Mouse (Mus musculus) MEL (cell line): ENCODE measurements around the gene Def8. TPM values are rescaled to one million over a fixed set of nuclear protein-coding genes. Genes with fewer than 3 reads are reported as not detected.

Source experiments
- DNase-seq: peaks from one replicate; pipeline ENCODE4 v3.0.0; 2011; ENCODE audit warnings: low read depth, low spot score
- H3K27ac ChIP-seq: 2 replicates; pipeline ENCODE4 v1.5.1; 2012; ENCODE audit warnings: low read depth, mild to moderate bottlenecking, control low read depth, low read length, moderate library complexity; ENCODE audit not compliant: control insufficient read depth
- H3K27me3 ChIP-seq, 2 experiments: fragments of 150-350 bp in 1 of 2; sonication (generic) in 1 of 2; 2 replicates each; pipeline ENCODE4 v1.6.1; 2012; ENCODE audit warnings: low read length in 2 of 2, mild to moderate bottlenecking in 2 of 2, improper control_type of control experiment in 1 of 2, moderate library complexity in 1 of 2; ENCODE audit not compliant: insufficient read depth in 2 of 2, control insufficient read depth in 1 of 2
- H3K36me3 ChIP-seq, 2 experiments: 2 replicates each; pipeline ENCODE4 v1.6.1; 2012 to 2014; ENCODE audit warnings: low read length in 2 of 2, improper control_type of control experiment in 1 of 2, inconsistent platforms in 1 of 2, mild to moderate bottlenecking in 1 of 2; ENCODE audit not compliant: insufficient read depth in 2 of 2, control insufficient read depth in 1 of 2
- H3K4me1 ChIP-seq, 2 experiments: fragments of 150-350 bp in 1 of 2; sonication (generic) in 1 of 2; 2 replicates each; pipeline ENCODE4 v1.6.1; 2012; ENCODE audit warnings: low read length in 2 of 2, improper control_type of control experiment in 1 of 2, mild to moderate bottlenecking in 1 of 2; ENCODE audit not compliant: insufficient read depth in 2 of 2, control insufficient read depth in 1 of 2
- H3K4me3 ChIP-seq, 2 experiments: fragments of 150-350 bp in 1 of 2; sonication (generic) in 1 of 2; 2 replicates each; pipeline ENCODE4 v1.5.1; 2012; ENCODE audit warnings: low read depth in 2 of 2, low read length in 2 of 2, mild to moderate bottlenecking in 2 of 2, moderate library complexity in 2 of 2, control low read depth in 1 of 2, improper control_type of control experiment in 1 of 2; ENCODE audit not compliant: control insufficient read depth in 1 of 2, insufficient read depth in 1 of 2
- H3K79me2 ChIP-seq: 2 replicates; pipeline ENCODE4 v1.6.1; 2012; ENCODE audit warnings: mild to moderate bottlenecking, low read length, moderate library complexity; ENCODE audit not compliant: control insufficient read depth, poor library complexity, insufficient read depth
- H3K9ac ChIP-seq: 2 replicates; pipeline ENCODE4 v1.6.1; 2012; ENCODE audit warnings: low read depth, mild to moderate bottlenecking, control low read depth, low read length, moderate library complexity; ENCODE audit not compliant: control insufficient read depth, poor library complexity, severe bottlenecking
- H3K9me3 ChIP-seq: fragments of 150-350 bp; sonication (generic); replicated peaks from 2 replicates; pipeline ENCODE4 v1.6.1; 2012; ENCODE audit warnings: mild to moderate bottlenecking, low read length, improper control_type of control experiment, moderate library complexity; ENCODE audit not compliant: insufficient read depth
- BHLHE40 ChIP-seq: IDR thresholded peaks from 2 replicates; pipeline ENCODE4 v1.6.1; 2012; ENCODE audit warnings: low read depth, mild to moderate bottlenecking, inconsistent platforms, low read length, improper control_type of control experiment, borderline replicate concordance
- CHD1 ChIP-seq: IDR thresholded peaks from 2 replicates; pipeline ENCODE4 v1.6.1; 2012; ENCODE audit warnings: low read depth, mild to moderate bottlenecking, inconsistent platforms, low read length, improper control_type of control experiment
- CHD2 ChIP-seq: IDR thresholded peaks from 2 replicates; pipeline ENCODE4 v1.6.1; 2011; ENCODE audit warnings: low read length, improper control_type of control experiment
- CTCF ChIP-seq, 3 experiments: IDR thresholded peaks in 2 of 3; conservative IDR thresholded peaks in 1 of 3; 2 replicates each; pipeline ENCODE4 v1.5.1; 2011 to 2012; ENCODE audit warnings: low read length in 3 of 3, low read depth in 2 of 3, mild to moderate bottlenecking in 2 of 3, improper control_type of control experiment in 1 of 3, inconsistent platforms in 1 of 3, mixed read lengths in 1 of 3, moderate library complexity in 1 of 3; ENCODE audit not compliant: control insufficient read depth in 1 of 3, insufficient read depth in 1 of 3, poor library complexity in 1 of 3, severe bottlenecking in 1 of 3
- E2F4 ChIP-seq: IDR thresholded peaks from 2 replicates; pipeline ENCODE4 v1.6.1; 2011; ENCODE audit warnings: low read depth, low read length, improper control_type of control experiment, borderline replicate concordance
- ELF1 ChIP-seq: IDR thresholded peaks from 2 replicates; pipeline ENCODE4 v1.6.1; 2014; ENCODE audit warnings: low read depth, mild to moderate bottlenecking, inconsistent platforms, low read length, improper control_type of control experiment, moderate library complexity
- EP300 ChIP-seq, 2 experiments: IDR thresholded peaks; 2 replicates each; pipeline ENCODE4 v1.6.1; 2011; ENCODE audit warnings: improper control_type of control experiment in 2 of 2, low read length in 2 of 2, low read depth in 1 of 2, mild to moderate bottlenecking in 1 of 2
- ETS1 ChIP-seq: IDR thresholded peaks from 2 replicates; pipeline ENCODE4 v1.6.1; 2012; ENCODE audit warnings: low read depth, mild to moderate bottlenecking, inconsistent platforms, low read length, improper control_type of control experiment, moderate library complexity
- GABPA ChIP-seq: IDR thresholded peaks from 2 replicates; pipeline ENCODE4 v1.6.1; 2012; ENCODE audit warnings: low read depth, mild to moderate bottlenecking, inconsistent platforms, low read length, improper control_type of control experiment, moderate library complexity
- HCFC1 ChIP-seq: IDR thresholded peaks from 2 replicates; pipeline ENCODE4 v1.6.1; 2012; ENCODE audit warnings: low read depth, mild to moderate bottlenecking, inconsistent platforms, low read length, improper control_type of control experiment, moderate library complexity
- JUND ChIP-seq: IDR thresholded peaks from 2 replicates; pipeline ENCODE4 v1.6.1; 2011; ENCODE audit warnings: low read depth, mild to moderate bottlenecking, improper control_type of control experiment, low read length
- KAT2A ChIP-seq: conservative IDR thresholded peaks from 2 replicates; pipeline ENCODE4 v1.6.1; 2012; ENCODE audit warnings: low read depth, low read length, improper control_type of control experiment, inconsistent platforms
- MAFK ChIP-seq: IDR thresholded peaks from 2 replicates; pipeline ENCODE4 v1.6.1; 2011; ENCODE audit warnings: low read depth, mild to moderate bottlenecking, low read length, improper control_type of control experiment, borderline replicate concordance
- MAX ChIP-seq: IDR thresholded peaks from 2 replicates; pipeline ENCODE4 v1.6.1; 2011; ENCODE audit warnings: low read length, improper control_type of control experiment
- MAZ ChIP-seq: IDR thresholded peaks from 2 replicates; pipeline ENCODE4 v1.6.1; 2012; ENCODE audit warnings: low read depth, mild to moderate bottlenecking, inconsistent platforms, low read length, improper control_type of control experiment
- MEF2A ChIP-seq: IDR thresholded peaks from 2 replicates; pipeline ENCODE4 v1.6.1; 2014; ENCODE audit warnings: low read depth, mild to moderate bottlenecking, inconsistent platforms, low read length, improper control_type of control experiment; ENCODE audit not compliant: poor library complexity, insufficient replicate concordance, severe bottlenecking; ENCODE audit errors: extremely low read depth
- MXI1 ChIP-seq: IDR thresholded peaks from 2 replicates; pipeline ENCODE4 v1.6.1; 2011; ENCODE audit warnings: mild to moderate bottlenecking, low read depth, low read length, improper control_type of control experiment
- MYB ChIP-seq: IDR thresholded peaks from 2 replicates; pipeline ENCODE4 v1.6.1; 2011; ENCODE audit warnings: mild to moderate bottlenecking, low read depth, low read length, improper control_type of control experiment
- MYC ChIP-seq: IDR thresholded peaks from 2 replicates; pipeline ENCODE4 v1.6.1; 2011; ENCODE audit warnings: low read depth, mild to moderate bottlenecking, low read length, improper control_type of control experiment, moderate library complexity
- NELFE ChIP-seq: IDR thresholded peaks from 2 replicates; pipeline ENCODE4 v1.6.1; 2011; ENCODE audit warnings: low read depth, low read length, improper control_type of control experiment
- POLR2A ChIP-seq, 2 experiments: IDR thresholded peaks; 2 replicates each; pipeline ENCODE4 v1.6.1; 2011 to 2012; ENCODE audit warnings: low read length in 2 of 2, mild to moderate bottlenecking in 2 of 2, control low read depth in 1 of 2, improper control_type of control experiment in 1 of 2, low read depth in 1 of 2, moderate library complexity in 1 of 2; ENCODE audit not compliant: control insufficient read depth in 1 of 2, insufficient read depth in 1 of 2, poor library complexity in 1 of 2
- POLR2AphosphoS2 ChIP-seq: IDR thresholded peaks from 2 replicates; pipeline ENCODE4 v1.6.1; 2011; ENCODE audit warnings: low read length, improper control_type of control experiment
- POLR2AphosphoS5 ChIP-seq: IDR thresholded peaks from 2 replicates; pipeline ENCODE4 v1.6.1; 2012; ENCODE audit warnings: low read depth, borderline replicate concordance, mild to moderate bottlenecking, inconsistent platforms, low read length, moderate library complexity, mixed read lengths
- RAD21 ChIP-seq: IDR thresholded peaks from 2 replicates; pipeline ENCODE4 v1.6.1; 2011; ENCODE audit warnings: mild to moderate bottlenecking, low read depth, low read length, improper control_type of control experiment
- RCOR1 ChIP-seq: IDR thresholded peaks from 2 replicates; pipeline ENCODE4 v1.6.1; 2012; ENCODE audit warnings: low read depth, mild to moderate bottlenecking, inconsistent platforms, low read length, improper control_type of control experiment
- SIN3A ChIP-seq: IDR thresholded peaks from 2 replicates; pipeline ENCODE4 v1.6.1; 2012; ENCODE audit warnings: low read length, improper control_type of control experiment, inconsistent platforms
- SMC3 ChIP-seq: IDR thresholded peaks from 2 replicates; pipeline ENCODE4 v1.6.1; 2011; ENCODE audit warnings: low read depth, low read length, improper control_type of control experiment
- TAL1 ChIP-seq: IDR thresholded peaks from 2 replicates; pipeline ENCODE4 v1.6.1; 2012; ENCODE audit warnings: mild to moderate bottlenecking, inconsistent platforms, low read length, moderate library complexity, mixed read lengths
- TBP ChIP-seq: IDR thresholded peaks from 2 replicates; pipeline ENCODE4 v1.8.0; 2011; ENCODE audit warnings: low read depth, low read length, improper control_type of control experiment
- TCF12 ChIP-seq: IDR thresholded peaks from 2 replicates; pipeline ENCODE4 v1.6.1; 2014; ENCODE audit warnings: low read depth, mild to moderate bottlenecking, inconsistent platforms, low read length, improper control_type of control experiment, moderate library complexity
- UBTF ChIP-seq: IDR thresholded peaks from 2 replicates; pipeline ENCODE4 v1.6.1; 2012; ENCODE audit warnings: low read depth, mild to moderate bottlenecking, inconsistent platforms, low read length, improper control_type of control experiment, moderate library complexity, borderline replicate concordance; ENCODE audit not compliant: insufficient read depth
- USF1 ChIP-seq: IDR thresholded peaks from 2 replicates; pipeline ENCODE4 v1.6.1; 2014; ENCODE audit warnings: low read depth, mild to moderate bottlenecking, inconsistent platforms, low read length, improper control_type of control experiment, moderate library complexity
- USF2 ChIP-seq, 2 experiments: IDR thresholded peaks; 2 replicates each; pipeline ENCODE4 v1.6.1; 2011 to 2012; ENCODE audit warnings: improper control_type of control experiment in 2 of 2, low read length in 2 of 2, borderline replicate concordance in 1 of 2, inconsistent platforms in 1 of 2, low read depth in 1 of 2, mild to moderate bottlenecking in 1 of 2; ENCODE audit not compliant: insufficient read depth in 1 of 2
- ZC3H11A ChIP-seq: IDR thresholded peaks from 2 replicates; pipeline ENCODE4 v1.6.1; 2012; ENCODE audit warnings: low read depth, mild to moderate bottlenecking, inconsistent platforms, low read length, improper control_type of control experiment
- ZKSCAN1 ChIP-seq: IDR thresholded peaks from 2 replicates; pipeline ENCODE4 v1.6.1; 2012; ENCODE audit warnings: low read depth, mild to moderate bottlenecking, inconsistent platforms, low read length, improper control_type of control experiment, moderate library complexity
- ZMIZ1 ChIP-seq: IDR thresholded peaks from 2 replicates; pipeline ENCODE4 v1.6.1; 2012; ENCODE audit warnings: low read depth, mild to moderate bottlenecking, inconsistent platforms, low read length, improper control_type of control experiment, moderate library complexity
- ZNF384 ChIP-seq: IDR thresholded peaks from 2 replicates; pipeline ENCODE4 v1.6.1; 2012; ENCODE audit warnings: low read depth, mild to moderate bottlenecking, inconsistent platforms, low read length, improper control_type of control experiment
- polyA plus RNA-seq, 2 experiments: library from polyadenylated mRNA; stranded (reverse) in 1 of 2; unstranded in 1 of 2; fragments of >175 nt in 1 of 2; fragments of >200 nt in 1 of 2; gene quantifications; 2 replicates each; pipeline versions ENCODE4 v1.2.1 to v1.2.4; 2012; ENCODE audit warnings: low replicate concordance in 2 of 2, low read depth in 1 of 2; ENCODE audit not compliant: insufficient read length in 2 of 2, insufficient read depth in 1 of 2, missing spikeins in 1 of 2
- total RNA-seq: library from RNA; depleted of rRNA; stranded (reverse); fragments of 300-350 nt; gene quantifications from 2 replicates; pipeline ENCODE4 v1.2.3, GENCODE M21; 2012

Gene Def8
- total and polyA plus RNA-seq, 3 experiments, result 26.0 to 34.0 TPM; not detected in 1

DNA sequence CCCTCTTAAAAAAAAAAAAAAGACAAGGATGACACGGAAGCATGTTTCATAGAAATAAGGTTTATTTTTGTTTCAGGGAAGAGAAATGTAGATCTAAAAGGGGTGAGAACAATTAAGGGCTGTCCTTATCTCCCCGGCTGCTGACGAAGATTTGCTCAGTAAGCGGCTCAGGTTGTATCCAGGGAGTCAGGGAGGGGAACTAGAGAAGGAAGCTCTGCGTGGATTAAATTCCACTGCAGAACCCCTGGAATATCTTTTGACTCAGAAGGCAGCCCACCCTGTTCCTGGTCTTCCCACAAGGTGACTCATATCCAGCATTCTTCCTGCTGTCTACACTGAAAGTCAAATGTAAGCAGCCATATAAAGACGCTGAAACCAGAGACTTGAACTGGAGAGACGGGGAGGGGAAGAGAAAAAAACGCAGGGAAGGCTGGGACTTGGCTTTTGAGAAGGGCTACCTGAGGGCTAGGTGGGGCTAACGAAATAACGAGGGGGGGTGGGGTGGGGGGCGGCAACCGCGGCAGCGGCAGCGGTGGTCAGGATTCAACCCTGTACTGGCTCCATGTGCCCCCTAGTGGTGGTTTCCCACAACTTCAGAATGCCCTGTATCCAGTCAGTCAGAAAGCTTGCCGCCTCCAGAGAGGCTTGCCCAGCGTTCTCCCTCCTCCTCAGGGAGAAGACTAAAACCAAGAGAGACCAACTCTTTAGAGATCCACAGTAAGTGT is 1.1 kb upstream of the Def8 start:
- DNase-seq, result peak; percentile 82
- H3K79me2 ChIP-seq, result no peaks in the 10 kb centered on the region
- H3K9me3 ChIP-seq, result 0 out of 2 replicates have a peak, but pooled peaks cover 2% of the 10 kb centered on the region
- H3K9ac ChIP-seq, result peak overlapping the region; percentile 25
- peak overlapping the region; percentile 60 to 63 for H3K4me3 ChIP-seq
- no peaks in the 10 kb centered on the region; a peak in 1 of 4 replicates for H3K36me3 ChIP-seq
- H3K4me1 ChIP-seq, result peaks cover 4 to 5% of the 10 kb centered on the region in 2 experiments
- H3K27me3 ChIP-seq, result no peaks in the 10 kb centered on the region
- no peak overlapping the region for H3K27ac ChIP-seq
- TF ChIP-seq NELFE (no peak), POLR2AphosphoS5 (no peak), MYC (no peak), E2F4 (no peak), MYB (no peak), POLR2A (IDR thresholded peaks at IDR 0.05; ENCODE audit: control insufficient read depth in 1 of 2, insufficient read depth in 1 of 2, low read depth in 1 of 2, low read length in 2 of 2, poor library complexity in 1 of 2) (no peak), ZKSCAN1 (no peak), MEF2A (no peak), ETS1 (peak; percentile 34; the same call in 1 of the 2 replicates), MXI1 (no peak), KAT2A (no peak), CHD2 (no peak), TCF12 (peak; percentile 29; the same call in 1 of the 2 replicates), SMC3 (peak; percentile 69), ZNF384 (peak; percentile 80), JUND (no peak), MAX (no peak), RCOR1 (peak; percentile 63), TAL1 (no peak), MAZ (no peak), BHLHE40 (no peak), SIN3A (no peak), ELF1 (no peak), CTCF (IDR thresholded peaks at IDR 0.05 in 2 of 3, conservative IDR thresholded peaks at IDR 0.05 in 1 of 3; ENCODE audit: control insufficient read depth in 1 of 3, insufficient read depth in 1 of 3, low read depth in 2 of 3, low read length in 3 of 3, poor library complexity in 1 of 3, severe bottlenecking in 1 of 3) (peak; percentile 74 to 88 (median 75)), MAFK (no peak), ZC3H11A (peak; percentile 57), RAD21 (peak; percentile 59), UBTF (no peak), POLR2AphosphoS2 (no peak), CHD1 (no peak), USF1 (no peak), USF2 (IDR thresholded peaks at IDR 0.05; ENCODE audit: borderline replicate concordance in 1 of 2, insufficient read depth in 1 of 2, low read depth in 1 of 2, low read length in 2 of 2) (no peak), GABPA (no peak), TBP (no peak), HCFC1 (0 out of 2 replicates have a peak, but pooled peaks have one; percentile 15), ZMIZ1 (no peak), EP300 (IDR thresholded peaks at IDR 0.05; ENCODE audit: low read depth in 1 of 2, low read length in 2 of 2) (peak; percentile 46 to 47; a peak in 3 of 4 replicates)
